Mouse (Mus musculus) MEL (cell line): ENCODE data around the gene Il1rapl1. TPM values are rescaled to one million over a fixed set of nuclear protein-coding genes. Genes with fewer than 3 reads are reported as not detected.

Source experiments
- DNase-seq: peaks from one replicate; pipeline ENCODE4 v3.0.0; 2011; ENCODE audit warnings: low read depth, low spot score
- H3K27ac ChIP-seq: 2 replicates; pipeline ENCODE4 v1.5.1; 2012; ENCODE audit warnings: low read depth, mild to moderate bottlenecking, control low read depth, low read length, moderate library complexity; ENCODE audit not compliant: control insufficient read depth
- H3K27me3 ChIP-seq, 2 experiments: fragments of 150-350 bp in 1 of 2; sonication (generic) in 1 of 2; 2 replicates each; pipeline ENCODE4 v1.6.1; 2012; ENCODE audit warnings: low read length in 2 of 2, mild to moderate bottlenecking in 2 of 2, improper control_type of control experiment in 1 of 2, moderate library complexity in 1 of 2; ENCODE audit not compliant: insufficient read depth in 2 of 2, control insufficient read depth in 1 of 2
- H3K36me3 ChIP-seq, 2 experiments: 2 replicates each; pipeline ENCODE4 v1.6.1; 2012 to 2014; ENCODE audit warnings: low read length in 2 of 2, improper control_type of control experiment in 1 of 2, inconsistent platforms in 1 of 2, mild to moderate bottlenecking in 1 of 2; ENCODE audit not compliant: insufficient read depth in 2 of 2, control insufficient read depth in 1 of 2
- H3K4me1 ChIP-seq, 2 experiments: fragments of 150-350 bp in 1 of 2; sonication (generic) in 1 of 2; 2 replicates each; pipeline ENCODE4 v1.6.1; 2012; ENCODE audit warnings: low read length in 2 of 2, improper control_type of control experiment in 1 of 2, mild to moderate bottlenecking in 1 of 2; ENCODE audit not compliant: insufficient read depth in 2 of 2, control insufficient read depth in 1 of 2
- H3K4me3 ChIP-seq, 2 experiments: fragments of 150-350 bp in 1 of 2; sonication (generic) in 1 of 2; 2 replicates each; pipeline ENCODE4 v1.5.1; 2012; ENCODE audit warnings: low read depth in 2 of 2, low read length in 2 of 2, mild to moderate bottlenecking in 2 of 2, moderate library complexity in 2 of 2, control low read depth in 1 of 2, improper control_type of control experiment in 1 of 2; ENCODE audit not compliant: control insufficient read depth in 1 of 2, insufficient read depth in 1 of 2
- H3K79me2 ChIP-seq: 2 replicates; pipeline ENCODE4 v1.6.1; 2012; ENCODE audit warnings: mild to moderate bottlenecking, low read length, moderate library complexity; ENCODE audit not compliant: control insufficient read depth, poor library complexity, insufficient read depth
- H3K9ac ChIP-seq: 2 replicates; pipeline ENCODE4 v1.6.1; 2012; ENCODE audit warnings: low read depth, mild to moderate bottlenecking, control low read depth, low read length, moderate library complexity; ENCODE audit not compliant: control insufficient read depth, poor library complexity, severe bottlenecking
- H3K9me3 ChIP-seq: fragments of 150-350 bp; sonication (generic); replicated peaks from 2 replicates; pipeline ENCODE4 v1.6.1; 2012; ENCODE audit warnings: mild to moderate bottlenecking, low read length, improper control_type of control experiment, moderate library complexity; ENCODE audit not compliant: insufficient read depth
- BHLHE40 ChIP-seq: IDR thresholded peaks from 2 replicates; pipeline ENCODE4 v1.6.1; 2012; ENCODE audit warnings: low read depth, mild to moderate bottlenecking, inconsistent platforms, low read length, improper control_type of control experiment, borderline replicate concordance
- ELF1 ChIP-seq: IDR thresholded peaks from 2 replicates; pipeline ENCODE4 v1.6.1; 2014; ENCODE audit warnings: low read depth, mild to moderate bottlenecking, inconsistent platforms, low read length, improper control_type of control experiment, moderate library complexity
- GABPA ChIP-seq: IDR thresholded peaks from 2 replicates; pipeline ENCODE4 v1.6.1; 2012; ENCODE audit warnings: low read depth, mild to moderate bottlenecking, inconsistent platforms, low read length, improper control_type of control experiment, moderate library complexity
- GATA1 ChIP-seq: IDR thresholded peaks from 2 replicates; pipeline ENCODE4 v1.6.1; 2011; ENCODE audit warnings: low read depth, low read length, improper control_type of control experiment
- MAFK ChIP-seq: IDR thresholded peaks from 2 replicates; pipeline ENCODE4 v1.6.1; 2011; ENCODE audit warnings: low read depth, mild to moderate bottlenecking, low read length, improper control_type of control experiment, borderline replicate concordance
- MAZ ChIP-seq: IDR thresholded peaks from 2 replicates; pipeline ENCODE4 v1.6.1; 2012; ENCODE audit warnings: low read depth, mild to moderate bottlenecking, inconsistent platforms, low read length, improper control_type of control experiment
- MEF2A ChIP-seq: IDR thresholded peaks from 2 replicates; pipeline ENCODE4 v1.6.1; 2014; ENCODE audit warnings: low read depth, mild to moderate bottlenecking, inconsistent platforms, low read length, improper control_type of control experiment; ENCODE audit not compliant: poor library complexity, insufficient replicate concordance, severe bottlenecking; ENCODE audit errors: extremely low read depth
- NELFE ChIP-seq: IDR thresholded peaks from 2 replicates; pipeline ENCODE4 v1.6.1; 2011; ENCODE audit warnings: low read depth, low read length, improper control_type of control experiment
- NRF1 ChIP-seq: IDR thresholded peaks from 2 replicates; pipeline ENCODE4 v1.6.1; 2014; ENCODE audit warnings: low read depth, mild to moderate bottlenecking, inconsistent platforms, low read length, improper control_type of control experiment, moderate library complexity; ENCODE audit not compliant: poor library complexity, insufficient read depth, severe bottlenecking
- RAD21 ChIP-seq: IDR thresholded peaks from 2 replicates; pipeline ENCODE4 v1.6.1; 2011; ENCODE audit warnings: mild to moderate bottlenecking, low read depth, low read length, improper control_type of control experiment
- SIN3A ChIP-seq: IDR thresholded peaks from 2 replicates; pipeline ENCODE4 v1.6.1; 2012; ENCODE audit warnings: low read length, improper control_type of control experiment, inconsistent platforms
- TAL1 ChIP-seq: IDR thresholded peaks from 2 replicates; pipeline ENCODE4 v1.6.1; 2012; ENCODE audit warnings: mild to moderate bottlenecking, inconsistent platforms, low read length, moderate library complexity, mixed read lengths
- TCF12 ChIP-seq: IDR thresholded peaks from 2 replicates; pipeline ENCODE4 v1.6.1; 2014; ENCODE audit warnings: low read depth, mild to moderate bottlenecking, inconsistent platforms, low read length, improper control_type of control experiment, moderate library complexity
- USF1 ChIP-seq: IDR thresholded peaks from 2 replicates; pipeline ENCODE4 v1.6.1; 2014; ENCODE audit warnings: low read depth, mild to moderate bottlenecking, inconsistent platforms, low read length, improper control_type of control experiment, moderate library complexity
- polyA plus RNA-seq, 2 experiments: library from polyadenylated mRNA; stranded (reverse) in 1 of 2; unstranded in 1 of 2; fragments of >175 nt in 1 of 2; fragments of >200 nt in 1 of 2; gene quantifications; 2 replicates each; pipeline versions ENCODE4 v1.2.1 to v1.2.4; 2012; ENCODE audit warnings: low replicate concordance in 2 of 2, low read depth in 1 of 2; ENCODE audit not compliant: insufficient read length in 2 of 2, insufficient read depth in 1 of 2, missing spikeins in 1 of 2
- total RNA-seq: library from RNA; depleted of rRNA; stranded (reverse); fragments of 300-350 nt; gene quantifications from 2 replicates; pipeline ENCODE4 v1.2.3, GENCODE M21; 2012

The Il1rapl1 gene
- total and polyA plus RNA-seq, 3 experiments = not detected

- TF ChIP-seq NELFE = no peak
- TF ChIP-seq MAFK = peak; percentile 39; the same call in 1 of the 2 replicates
- Histone ChIP-seq H3K27ac (no peak overlapping the region), H3K9ac (no peak overlapping the region), H3K9me3 (no peaks in the 10 kb centered on the region), H3K36me3 (no peaks in the 10 kb centered on the region), H3K4me3 (no peak overlapping the region), H3K27me3 (no peaks in the 10 kb centered on the region), H3K79me2 (no peaks in the 10 kb centered on the region), H3K4me1 (no peaks in the 10 kb centered on the region)
- no peak for DNase-seq
Measured at GRCm38 (mm10) chrX:86854835-86855234, 1260.6 kb downstream of the Il1rapl1 start.

GRCm38 (mm10) chrX:86808218-86808617, 1307.2 kb downstream of the Il1rapl1 start:
- H3K4me1 ChIP-seq = no peaks in the 10 kb centered on the region
- DNase-seq = no peak
- TF ChIP-seq MAFK (peak; percentile 46; the same call in 1 of the 2 replicates), GATA1 (no peak)
- TF ChIP-seq, all 39 proteins: peak for 1

GRCm38 (mm10) chrX:86802725-86803124, 1312.7 kb downstream of the Il1rapl1 start:
- DNase-seq = no peak
- no peak overlapping the region for H3K4me3 ChIP-seq
- TF ChIP-seq MEF2A = no peak
- no peak for TF ChIP-seq BHLHE40
- TF ChIP-seq NELFE = no peak
- TF ChIP-seq GABPA = no peak
- TF ChIP-seq USF1 = no peak
- no peak for TF ChIP-seq SIN3A
- no peak for TF ChIP-seq NRF1
- no peak for TF ChIP-seq MAZ
- TF ChIP-seq TAL1 = no peak
- TF ChIP-seq TCF12 = no peak
- no peak for TF ChIP-seq RAD21
- no peak for TF ChIP-seq ELF1
- no peak overlapping the region for H3K27ac ChIP-seq
- no peaks in the 10 kb centered on the region for H3K79me2 ChIP-seq
- H3K36me3 ChIP-seq = no peaks in the 10 kb centered on the region
- H3K4me1 ChIP-seq = no peaks in the 10 kb centered on the region
- H3K9me3 ChIP-seq = no peaks in the 10 kb centered on the region
- H3K9ac ChIP-seq = no peak overlapping the region
- no peaks in the 10 kb centered on the region for H3K27me3 ChIP-seq

More at GRCm38 (mm10) chrX:86808218-86808617, 1307.2 kb downstream of the Il1rapl1 start:
- Histone ChIP-seq H3K9me3 (no peaks in the 10 kb centered on the region), H3K36me3 (no peaks in the 10 kb centered on the region), H3K9ac (no peak overlapping the region), H3K79me2 (no peaks in the 10 kb centered on the region), H3K27ac (no peak overlapping the region), H3K27me3 (no peaks in the 10 kb centered on the region), H3K4me3 (no peak overlapping the region)
